Mouse (Mus musculus): Measurements from ENCODE around the gene Atxn1.

Gene Atxn1

DNA sequence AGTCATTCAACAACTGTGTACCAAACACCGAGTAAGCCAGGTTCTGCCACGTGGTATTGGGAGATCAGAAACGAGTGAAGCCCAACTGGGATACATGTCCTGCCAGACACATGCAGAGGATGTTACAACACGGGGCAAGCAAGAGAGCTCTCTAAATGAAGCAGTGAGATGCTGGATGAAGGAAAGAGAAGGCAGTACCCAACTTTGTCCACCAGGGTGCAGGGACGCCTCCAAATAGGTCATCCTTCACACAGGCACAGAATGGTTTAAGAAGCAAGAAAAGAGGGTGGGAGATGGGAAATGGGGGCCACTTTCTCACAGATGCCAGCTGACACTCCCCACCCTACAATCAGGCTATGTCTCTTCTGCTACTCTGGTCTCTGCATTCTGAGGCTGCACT is 351.5 kb downstream of the Atxn1 start:
- DNase-seq, result peak; percentile 56

DNA sequence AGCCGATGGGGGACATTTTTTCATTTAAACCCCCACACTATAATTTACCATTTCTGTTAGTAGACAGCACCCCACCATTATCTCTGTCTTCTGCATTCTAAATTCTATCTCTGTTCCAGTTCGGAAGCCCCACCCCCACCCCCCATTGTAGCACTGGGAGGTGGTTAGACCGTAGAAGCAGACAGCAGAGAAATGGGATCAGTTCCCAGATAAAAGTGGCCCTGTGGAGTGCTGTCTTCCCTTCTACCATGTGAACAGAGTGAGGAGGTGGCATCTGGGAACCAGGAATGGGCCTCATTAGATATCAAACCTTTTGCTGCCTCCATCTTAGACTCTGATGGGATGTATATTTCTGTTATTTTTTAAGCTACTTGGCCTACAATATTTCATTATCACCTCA is 353.3 kb downstream of the Atxn1 start:
- no peak for DNase-seq

DNA sequence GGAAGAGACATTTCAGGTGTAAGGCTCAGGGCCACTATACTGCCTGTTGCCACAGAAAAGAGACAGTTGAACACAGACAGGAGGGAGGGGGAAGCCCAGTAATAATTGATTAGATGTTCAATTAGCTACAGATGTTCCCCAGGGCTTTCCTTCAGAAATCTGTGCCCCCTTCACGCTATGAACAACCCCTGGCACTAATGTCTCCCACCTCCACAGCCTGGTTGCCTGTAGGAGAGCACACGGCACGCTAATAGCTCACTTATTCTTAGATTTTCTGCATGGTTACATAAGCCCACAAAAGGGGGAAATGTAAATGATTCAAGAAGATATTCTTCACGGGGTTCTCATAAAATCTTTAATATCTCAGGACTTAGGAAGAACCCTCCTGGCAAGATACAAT is 355.3 kb downstream of the Atxn1 start:
- DNase-seq, result no peak

DNA sequence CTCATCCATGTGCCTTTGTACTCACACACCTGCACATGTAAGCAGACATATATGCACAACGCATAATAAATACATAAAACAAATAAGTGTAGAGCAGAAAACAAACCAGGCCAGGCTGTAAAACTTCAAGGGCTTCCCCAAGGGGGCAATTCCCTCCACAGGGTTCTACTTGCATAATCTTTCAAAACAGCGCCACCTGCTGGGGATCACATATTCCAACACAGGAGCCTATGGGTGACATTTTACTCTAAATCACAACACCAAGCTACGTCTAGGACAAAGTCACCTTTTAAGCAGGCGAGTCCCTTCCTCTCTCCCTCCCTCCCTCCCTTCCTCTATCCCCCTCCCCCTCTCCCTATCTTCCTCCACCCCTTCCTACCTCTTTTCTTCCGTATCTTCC is 356.2 kb downstream of the Atxn1 start:
- DNase-seq, result no peak

DNA sequence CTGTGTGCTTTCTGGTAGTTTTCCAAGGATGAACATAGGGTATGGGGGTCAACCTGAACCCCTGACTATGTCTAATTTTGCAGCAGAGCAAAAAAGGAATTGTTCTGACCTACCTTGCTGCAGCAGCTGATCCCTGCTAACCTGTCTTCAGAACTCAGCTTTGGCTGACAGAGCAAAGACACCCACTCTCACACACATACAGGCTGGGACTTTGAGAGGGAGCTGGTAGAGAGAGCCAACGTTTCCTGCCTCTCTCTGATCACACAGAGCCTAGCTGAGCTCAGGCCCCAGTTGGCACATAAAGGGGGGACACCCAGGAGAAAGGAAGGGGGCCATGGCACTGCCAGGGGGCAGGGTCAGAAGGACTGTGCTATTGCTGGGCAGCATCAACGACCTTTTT is 356.9 kb downstream of the Atxn1 start:
- DNase-seq, result no peak

DNA sequence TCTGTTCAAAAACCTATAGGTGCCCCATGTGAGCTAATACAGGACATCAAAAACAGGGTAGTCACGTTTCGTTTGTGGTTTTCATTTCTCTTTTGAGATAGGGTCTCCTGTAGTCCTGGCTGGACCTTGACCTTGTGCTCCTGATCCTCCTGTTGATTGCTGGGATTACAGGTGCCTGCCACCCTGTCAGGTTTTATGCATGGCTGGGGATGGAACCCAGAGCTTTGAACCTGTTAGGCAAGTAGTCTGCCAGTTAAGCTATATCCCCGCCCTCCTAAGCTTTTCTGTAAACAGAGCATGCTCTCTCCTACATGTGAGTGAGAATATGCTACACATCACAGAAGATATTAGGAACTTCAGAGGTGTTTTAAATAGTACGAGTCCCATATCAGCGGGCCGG is 361.2 kb downstream of the Atxn1 start:
- DNase-seq, result no peak

DNA sequence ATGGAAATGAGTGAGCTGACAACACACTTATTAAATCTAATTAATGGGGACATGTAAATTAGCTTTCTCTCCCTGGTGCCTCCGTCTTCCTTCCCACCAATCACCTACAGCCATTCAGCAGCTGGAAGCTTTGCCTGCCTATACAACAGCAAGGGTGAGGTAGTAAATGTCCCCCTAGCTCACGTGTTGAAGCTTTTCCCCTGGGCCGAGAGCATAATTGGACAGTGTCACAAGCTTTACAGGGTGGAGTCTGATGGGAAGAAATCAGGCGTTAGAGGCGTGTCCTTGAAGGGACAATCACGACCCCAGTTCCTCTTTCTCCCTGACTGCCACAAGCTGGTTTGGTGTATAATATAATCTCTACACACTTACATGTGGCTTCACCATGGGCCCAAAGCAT is 364.4 kb downstream of the Atxn1 start:
- no peak for DNase-seq

DNA sequence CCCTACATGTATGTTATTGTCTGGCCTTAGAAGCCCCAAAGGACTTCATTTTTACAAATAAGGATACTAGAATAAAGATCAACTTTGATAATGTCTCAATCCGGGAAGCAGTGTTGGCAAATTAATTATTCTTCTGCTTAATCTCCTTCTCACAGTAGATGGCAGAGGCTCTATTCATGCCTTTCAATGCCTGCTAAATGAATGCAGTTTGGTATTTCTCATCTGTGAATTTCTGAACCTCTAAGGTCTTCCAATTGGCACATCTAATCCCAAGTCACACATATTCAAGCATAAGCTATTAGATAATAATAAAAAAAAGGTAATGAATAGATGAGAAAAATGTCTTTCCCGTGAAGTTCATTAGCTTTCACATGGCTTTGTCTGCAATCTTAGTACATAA is 365.0 kb downstream of the Atxn1 start:
- no peak for DNase-seq

DNA sequence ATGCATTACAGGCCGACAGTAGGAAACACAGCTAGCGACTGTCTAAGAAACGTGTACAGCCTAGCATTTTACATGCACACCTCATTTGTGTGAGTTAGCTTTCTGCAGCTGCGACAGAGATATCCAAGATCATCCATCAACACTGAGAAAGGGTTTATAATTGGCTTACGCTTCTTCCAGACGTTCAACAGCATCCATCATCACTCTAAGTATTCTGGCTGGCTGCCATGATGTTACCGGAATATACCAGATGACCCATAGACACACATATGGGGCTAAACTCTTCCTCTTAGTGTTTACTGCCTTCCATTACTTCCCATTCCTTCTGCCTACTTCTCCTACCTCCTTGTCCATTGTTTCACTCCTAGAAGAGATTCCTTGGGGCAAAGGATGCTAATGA is 369.4 kb downstream of the Atxn1 start:
- DNase-seq, result no peak

DNA sequence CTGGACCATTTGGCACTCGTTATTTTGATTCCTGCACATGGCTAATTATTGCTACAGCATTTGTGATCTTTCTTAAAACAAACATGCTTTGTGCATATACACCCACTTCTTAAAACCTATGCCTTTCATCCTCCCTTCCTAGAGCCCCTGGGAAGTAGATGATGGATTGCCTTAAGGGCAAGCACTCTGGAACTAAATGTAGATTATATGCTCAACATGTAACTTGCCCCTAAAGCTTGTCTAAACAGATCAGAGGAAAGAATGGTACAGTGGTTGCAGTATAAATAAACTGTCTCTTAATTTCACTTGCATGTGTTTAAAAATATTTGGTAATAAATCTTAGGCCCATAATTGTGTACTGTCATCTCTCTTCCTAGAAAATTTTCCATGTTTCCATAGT is 370.9 kb downstream of the Atxn1 start:
- no peak for DNase-seq

DNA sequence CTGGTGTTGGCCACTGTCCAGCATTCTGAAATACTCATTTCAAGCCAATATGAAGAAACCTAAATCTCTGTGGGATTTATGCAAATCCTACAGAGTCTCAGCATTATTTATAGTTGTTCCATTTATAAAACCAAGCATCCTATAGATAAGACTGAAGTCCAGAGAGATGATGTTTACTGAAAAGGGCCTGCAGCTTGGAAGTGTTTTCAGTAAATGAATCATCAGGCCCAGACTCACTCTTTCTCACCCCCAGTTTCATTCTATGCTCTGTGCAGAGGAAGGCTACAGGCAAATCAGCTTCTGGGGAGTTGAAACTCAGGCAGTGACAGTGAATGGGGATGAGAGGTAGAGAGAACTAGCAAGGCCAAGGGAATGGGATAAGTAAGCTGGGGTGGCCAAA is 373.9 kb downstream of the Atxn1 start:
- no peak for DNase-seq

DNA sequence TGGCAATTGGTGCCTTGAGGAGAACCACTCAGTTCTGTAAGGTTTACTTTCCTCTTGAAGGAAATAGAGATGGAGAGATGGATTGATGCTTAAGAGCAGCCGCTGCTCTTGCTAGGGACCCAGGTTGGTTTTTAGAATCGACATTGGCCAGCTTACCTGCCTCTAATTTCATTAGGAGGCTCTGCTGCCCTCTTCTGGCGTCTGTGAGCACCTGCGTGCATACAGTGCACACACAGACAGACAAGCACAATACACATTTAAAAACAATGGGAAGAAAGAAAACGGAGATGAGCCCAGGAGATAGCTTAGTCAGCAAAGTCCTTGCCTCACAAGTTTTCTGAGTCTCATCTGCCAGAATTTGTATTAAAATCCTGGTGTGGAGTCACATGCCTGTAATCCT is 381.7 kb downstream of the Atxn1 start:
- no peak for DNase-seq

DNA sequence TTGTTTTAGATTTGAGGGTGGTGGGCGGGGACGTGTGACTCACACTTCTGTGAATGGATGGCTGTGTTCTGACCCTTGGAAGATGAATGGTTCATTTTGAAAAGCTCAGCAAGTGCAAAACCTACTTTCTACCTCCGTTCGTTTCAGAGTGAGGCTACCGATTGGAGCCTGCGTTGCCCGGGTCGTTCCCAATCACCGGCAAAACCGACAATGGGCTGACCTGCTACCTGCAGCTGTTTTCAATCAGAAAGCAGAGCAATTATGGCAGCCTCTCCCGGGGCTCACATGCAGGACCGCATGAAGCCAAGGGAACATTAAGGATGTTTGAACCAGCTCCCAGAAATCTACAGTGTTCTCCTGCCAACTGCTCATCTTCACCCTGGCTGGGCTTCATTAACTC is 382.5 kb downstream of the Atxn1 start:
- peak; percentile 39 for DNase-seq

DNA sequence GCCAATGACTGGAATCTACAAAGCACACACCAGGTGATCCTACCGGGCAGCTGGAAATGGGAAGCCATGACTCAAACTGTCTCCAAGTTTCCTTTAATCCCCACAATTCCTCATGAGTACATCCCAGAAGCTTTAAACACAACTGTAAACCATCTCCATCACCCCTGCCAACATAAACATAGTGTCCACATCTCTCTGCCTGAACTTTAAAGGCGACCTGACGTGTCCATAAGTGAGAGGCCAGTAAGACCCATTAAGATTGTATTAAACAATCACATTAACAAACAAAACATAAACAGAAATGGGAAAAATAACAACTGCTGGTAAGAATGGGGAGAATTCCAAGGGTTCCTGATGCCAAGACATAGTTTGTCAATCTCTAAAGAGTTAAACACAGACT is 385.1 kb downstream of the Atxn1 start:
- no peak for DNase-seq

DNA sequence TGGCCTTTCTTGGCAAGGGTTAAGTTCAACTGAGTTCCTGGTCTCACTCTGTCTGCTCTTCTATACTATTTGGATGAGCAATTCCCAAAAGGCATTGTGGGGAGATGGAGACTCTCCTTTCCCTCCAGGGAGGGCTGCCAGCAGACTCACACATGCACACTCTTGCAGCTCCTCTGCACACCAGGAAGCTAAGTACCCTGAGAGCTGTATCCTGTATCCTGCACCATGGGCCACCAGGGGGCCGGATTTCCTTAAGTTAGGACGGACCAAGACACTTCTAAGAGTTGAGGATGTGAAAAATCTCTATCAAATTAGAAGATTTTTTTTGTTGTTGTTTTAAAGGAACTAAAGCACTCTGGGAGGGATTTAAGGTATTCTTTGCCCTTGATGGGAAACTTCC is 387.0 kb downstream of the Atxn1 start:
- peak; percentile 60 for DNase-seq

DNA sequence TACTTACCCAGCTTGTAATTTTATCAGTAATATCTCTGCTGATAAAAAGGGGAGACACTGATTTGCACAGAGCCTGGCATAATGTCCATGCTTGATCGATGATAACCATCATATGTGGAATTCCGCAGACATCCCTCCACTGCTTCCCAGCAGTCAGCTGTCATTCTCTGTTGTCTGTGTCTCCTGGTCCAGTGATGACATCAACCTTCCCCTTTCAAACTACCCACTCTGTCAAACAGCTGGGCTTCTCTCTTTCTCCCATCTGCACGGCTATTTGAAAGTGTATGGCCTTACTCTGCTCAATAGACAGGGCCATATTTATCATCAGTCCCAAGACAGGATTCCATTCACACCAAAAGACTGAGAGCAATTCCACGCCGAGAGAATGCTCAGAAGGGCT is 387.4 kb downstream of the Atxn1 start:
- DNase-seq, result no peak

DNA sequence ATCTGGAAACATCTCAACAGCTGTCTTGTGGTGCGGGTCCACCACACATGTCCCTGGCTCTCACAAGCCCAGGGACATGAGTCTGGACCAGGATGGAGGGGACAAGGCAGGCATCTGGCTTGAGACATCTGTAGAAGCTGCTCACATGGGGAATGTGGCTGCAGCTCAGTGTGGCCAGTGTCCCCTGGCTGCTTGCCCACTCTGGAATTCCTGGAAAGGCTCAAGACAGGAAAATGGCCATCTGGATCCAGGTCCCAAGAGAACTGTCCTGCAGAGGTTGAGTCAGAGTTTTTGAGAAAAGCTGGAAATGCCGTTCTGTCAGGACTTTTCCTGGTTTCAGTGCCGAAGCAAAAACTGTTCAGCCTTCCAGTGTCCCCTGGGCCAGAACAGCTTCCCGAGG is 388.6 kb downstream of the Atxn1 start:
- no peak for DNase-seq

DNA sequence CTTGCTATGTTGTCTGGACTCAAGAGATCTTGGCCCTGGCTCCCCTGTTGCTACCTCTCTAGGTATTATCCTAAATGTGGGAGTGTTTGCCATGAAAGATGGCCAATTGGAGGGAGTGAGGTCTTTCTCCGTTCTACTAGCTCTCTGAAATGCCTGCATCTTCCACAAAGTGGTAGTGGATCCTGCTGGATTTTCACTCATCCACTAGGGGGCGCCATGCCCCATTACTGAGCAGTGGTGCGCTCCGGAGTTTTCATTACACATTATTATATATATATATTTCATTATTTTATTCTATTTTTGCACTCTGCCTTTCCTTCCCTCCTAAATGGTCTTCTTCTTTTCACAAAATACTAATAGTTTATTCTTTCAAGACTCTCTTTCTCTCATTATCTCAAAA is 392.0 kb downstream of the Atxn1 start:
- DNase-seq, result peak; percentile 75

DNA sequence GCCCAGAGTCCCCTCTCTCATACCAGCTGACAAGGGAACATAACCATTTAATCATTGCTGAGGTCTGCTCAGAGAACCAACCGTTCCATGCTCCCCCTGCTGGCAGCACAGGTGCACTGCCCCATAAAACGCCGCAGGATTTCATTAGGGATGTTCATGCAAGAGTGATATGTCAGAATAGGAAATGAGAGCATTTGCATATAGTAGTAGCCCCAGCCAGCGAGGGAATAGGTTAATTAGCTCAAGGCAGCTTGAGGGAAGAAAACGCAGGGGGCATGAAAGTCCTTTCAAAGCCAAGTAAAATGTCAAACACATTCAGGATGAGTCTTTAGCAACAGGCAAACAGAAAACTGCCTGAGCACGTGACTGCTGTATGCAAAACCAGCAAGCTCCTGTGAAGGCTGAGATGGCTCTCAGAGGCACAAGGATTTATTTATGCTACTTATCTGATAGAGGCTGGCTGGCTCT is 393.0 kb downstream of the Atxn1 start:
- peak; percentile 79 for DNase-seq

DNA sequence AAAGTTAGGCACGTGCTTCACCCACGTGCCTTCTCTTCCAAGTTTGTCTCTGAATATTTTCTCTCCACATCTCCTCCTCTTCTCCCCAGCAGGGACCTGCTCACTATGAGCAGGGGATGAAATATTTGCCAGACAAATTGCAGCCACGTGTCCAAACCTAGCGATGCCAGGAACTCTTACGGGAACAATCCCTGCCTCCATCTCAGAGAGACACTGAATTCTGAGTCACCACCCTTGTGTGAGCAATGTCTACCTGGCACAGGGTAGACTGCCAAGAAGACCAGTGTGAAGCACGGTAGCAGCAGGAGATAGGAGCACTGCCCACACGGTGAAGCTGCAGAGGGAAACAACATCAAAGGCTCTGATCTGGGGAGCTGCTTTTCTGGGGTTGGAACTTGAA is 394.9 kb downstream of the Atxn1 start:
- no peak for DNase-seq

DNA sequence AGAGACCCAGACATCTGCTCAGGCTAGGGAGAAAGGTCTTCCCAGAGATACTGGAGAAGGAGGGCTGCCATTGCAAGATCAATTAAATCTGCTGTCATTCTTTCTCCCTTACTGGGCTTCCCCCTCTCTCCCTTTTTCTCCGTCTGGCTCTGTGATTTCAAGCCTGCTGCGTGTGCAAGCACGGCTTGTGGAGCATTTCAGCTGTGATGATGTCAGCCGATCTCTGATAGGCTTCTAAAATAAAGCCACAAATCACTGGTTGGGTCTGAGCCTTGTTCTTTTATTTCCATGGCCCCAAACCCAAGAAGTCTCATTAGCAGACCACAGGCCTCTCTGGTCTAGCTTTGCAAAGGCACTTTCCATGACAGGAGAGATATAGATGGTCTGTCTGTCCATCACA is 399.9 kb downstream of the Atxn1 start:
- no peak for DNase-seq

DNA sequence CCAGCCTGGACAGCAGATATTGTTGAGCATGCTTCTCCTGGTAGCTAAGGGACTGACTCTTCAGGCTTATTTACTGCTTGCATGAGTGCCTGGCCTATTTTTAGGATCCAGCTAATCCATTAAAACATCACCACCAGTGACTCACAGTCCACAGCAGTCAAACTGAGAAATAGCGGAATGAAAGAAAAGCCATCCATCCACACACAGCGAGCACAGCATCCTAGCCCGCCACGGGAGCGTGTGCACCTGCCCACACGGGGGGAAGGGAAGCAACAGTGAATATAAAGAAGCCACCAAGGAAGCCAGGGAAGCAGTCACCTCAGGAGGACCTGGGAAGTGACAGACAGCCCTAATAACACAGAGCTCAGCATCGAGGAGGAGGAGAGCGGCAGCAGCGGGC is 402.8 kb downstream of the Atxn1 start:
- no peak for DNase-seq

DNA sequence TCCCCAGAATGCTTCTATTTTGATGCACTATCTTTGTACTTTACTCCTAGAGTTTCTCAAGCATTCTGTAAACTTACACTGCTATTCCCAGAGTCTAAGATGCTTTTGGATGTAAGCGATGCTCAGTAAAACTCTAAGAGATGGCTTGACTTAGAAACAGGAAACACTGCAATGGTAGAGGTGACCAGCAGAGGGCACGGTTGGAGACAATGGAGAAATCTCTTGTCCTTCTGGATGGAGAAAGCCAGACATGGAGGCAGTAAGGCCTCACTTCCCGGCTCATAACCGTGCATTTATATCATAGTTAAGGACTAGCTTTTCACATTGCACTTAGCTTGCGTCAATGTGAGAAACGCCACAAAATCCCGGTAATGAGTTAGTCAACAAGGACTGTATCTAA is 404.3 kb downstream of the Atxn1 start:
- peak; percentile 49 for DNase-seq

DNA sequence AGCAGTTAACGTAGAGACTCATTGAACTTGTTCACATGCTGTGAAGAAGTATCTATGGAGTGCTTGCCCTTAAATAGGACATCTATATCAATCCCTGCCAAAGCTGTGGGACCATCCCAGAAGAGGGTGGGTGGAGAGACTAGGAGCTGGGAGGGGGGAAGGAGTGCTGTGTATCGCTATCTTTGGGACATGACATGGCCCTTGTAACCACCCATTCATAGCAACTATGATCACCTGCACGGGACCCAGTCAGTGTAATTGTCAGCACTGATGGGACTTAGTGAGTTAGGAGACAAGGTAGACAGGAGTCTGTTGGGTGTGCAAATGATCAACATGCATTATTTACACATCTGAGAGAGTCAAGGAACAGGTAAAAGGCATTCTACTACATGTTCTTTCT is 405.6 kb downstream of the Atxn1 start:
- no peak for DNase-seq

DNA sequence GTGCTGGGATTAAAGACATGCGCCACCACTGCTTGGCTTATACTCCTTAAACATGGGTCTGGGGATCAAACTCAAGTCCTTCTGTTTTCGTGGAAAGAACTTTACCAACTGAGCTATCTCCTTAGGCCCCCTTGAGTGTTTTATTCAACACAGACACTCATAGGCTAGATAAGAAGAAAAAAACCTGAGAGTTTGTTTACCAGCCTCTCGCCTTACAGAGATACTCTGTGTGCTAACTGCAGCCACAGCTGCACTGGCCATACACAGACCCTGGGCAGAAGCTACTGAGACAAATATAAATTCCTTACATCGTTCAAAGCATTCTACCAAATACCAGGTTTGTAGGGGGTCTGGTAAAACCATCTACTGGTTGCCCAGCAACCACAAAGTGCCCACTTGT is 406.4 kb downstream of the Atxn1 start:
- DNase-seq, result no peak

DNA sequence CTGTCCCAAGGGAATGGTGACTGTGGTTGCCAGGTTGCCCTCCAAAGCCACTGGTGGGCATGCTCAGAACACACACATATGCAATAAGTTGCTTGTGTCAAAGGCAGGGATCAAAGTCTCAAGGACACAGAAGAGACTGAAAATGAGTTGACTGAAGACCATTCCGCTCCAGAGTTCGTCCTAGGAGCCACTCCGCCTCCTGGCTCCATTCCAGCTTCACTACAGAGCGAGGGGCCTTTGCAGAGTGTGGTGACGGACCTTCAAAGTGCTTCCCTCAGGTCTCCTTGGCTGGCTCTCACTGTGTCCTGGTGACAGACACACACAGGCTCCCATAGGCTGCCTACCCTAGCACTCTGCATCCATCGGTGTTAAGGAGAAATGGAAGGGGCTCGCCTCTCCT is 411.1 kb downstream of the Atxn1 start:
- DNase-seq, result no peak
